Mouse (Mus musculus): ENCODE results near the gene Hoxd8. TPM values are rescaled to one million over a fixed set of nuclear protein-coding genes. Genes with fewer than 3 reads are reported as not detected.
A peak's percentile ranks its signal among the peaks of the same experiment; 100 is the strongest.

Hoxd8 gene
- polyA plus RNA-seq, 1 experiment from 2014 or later, result 0.14 TPM

DNA sequence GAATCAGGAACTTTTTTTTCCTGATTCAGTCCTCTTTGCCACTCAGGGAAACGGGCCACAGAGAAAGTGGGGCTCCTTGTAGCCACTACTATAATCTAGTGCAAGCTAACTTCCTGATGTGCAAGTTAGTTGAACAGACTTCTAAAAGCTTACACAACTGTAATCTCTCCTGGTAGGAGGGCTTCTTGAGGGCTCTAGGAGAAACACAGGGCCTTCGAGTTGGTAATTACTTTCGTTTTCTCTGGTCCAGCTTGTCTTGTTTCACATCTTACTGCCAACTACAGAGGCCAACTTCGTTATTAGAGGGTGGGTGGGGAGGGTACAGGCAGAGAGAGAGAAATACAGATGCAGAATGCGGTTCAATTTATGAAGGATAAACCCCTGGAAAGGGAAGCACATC lies 32.6 kb upstream of the Hoxd8 start:
- Histone ChIP-seq H3K9ac (no peak overlapping the region), H3K4me1 (peaks cover 15% of the 10 kb centered on the region), H3K4me3 (no peak overlapping the region), H3K9me3 (replicated peaks) (no peaks in the 10 kb centered on the region), H3K36me3 (no peaks in the 10 kb centered on the region), H3K4me2 (replicated peaks) (no peak overlapping the region), H3K27me3 (peaks cover 98% of the 10 kb centered on the region), H3K27ac (no peak overlapping the region)
- 4% methylated on average over 5 of the region's 5 CpGs for WGBS
- ATAC-seq (ENCODE audit: low FRiP score), result no peak

DNA sequence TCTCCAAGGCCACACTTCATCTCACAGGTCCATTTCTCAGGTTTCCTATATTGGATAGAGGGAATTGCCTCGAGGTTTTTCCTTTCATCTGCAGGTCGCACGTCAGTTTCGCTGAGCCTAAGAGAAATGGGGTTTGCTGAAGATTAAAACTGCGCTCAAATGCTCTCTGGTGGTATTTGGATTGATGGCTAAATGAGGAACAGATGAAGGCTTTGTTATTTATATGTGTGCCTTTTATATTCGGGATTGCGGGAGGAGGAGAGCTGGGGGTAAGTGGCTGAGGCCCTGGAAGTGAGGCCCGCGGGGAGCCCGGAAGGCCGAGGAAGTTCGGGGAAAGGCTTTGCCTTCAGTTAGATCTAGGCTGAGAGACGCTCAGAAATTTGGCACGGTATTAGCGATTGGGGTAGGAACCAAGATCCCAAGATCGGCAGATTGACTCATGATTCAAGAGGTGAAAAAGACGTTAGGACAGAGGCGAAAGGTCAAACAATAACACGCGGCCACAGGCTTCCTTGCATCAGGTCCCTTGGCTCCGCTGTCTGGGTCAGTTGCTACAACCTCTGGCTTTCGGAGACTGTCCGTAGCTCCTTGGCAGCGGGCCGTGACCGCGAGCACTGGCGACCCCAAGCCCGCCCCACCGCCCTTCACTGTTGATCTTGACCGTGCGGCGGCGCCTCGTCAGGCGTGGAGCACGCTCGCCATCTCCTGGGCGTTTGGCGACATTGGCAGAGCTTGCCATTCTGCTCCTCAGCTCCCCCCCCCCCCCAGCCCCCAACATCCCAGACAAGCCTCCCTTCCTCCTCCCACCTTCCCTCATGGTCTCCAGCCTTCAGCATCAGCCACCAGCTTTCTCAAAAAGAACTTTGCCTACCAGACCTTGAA lies 31.7 kb upstream of the Hoxd8 start:
- H3K9ac ChIP-seq, result no peak overlapping the region
- H3K27me3 ChIP-seq, result peaks cover 98% of the 10 kb centered on the region
- peak; percentile 52; the same call in 1 of the 2 replicates for ATAC-seq (ENCODE audit: low FRiP score)
- peak overlapping the region; percentile 19 for H3K4me3 ChIP-seq
- peak overlapping the region; percentile 44 for H3K4me2 ChIP-seq (replicated peaks)
- H3K36me3 ChIP-seq, result no peaks in the 10 kb centered on the region
- H3K27ac ChIP-seq, result no peak overlapping the region
- H3K9me3 ChIP-seq (replicated peaks), result no peaks in the 10 kb centered on the region
- H3K4me1 ChIP-seq, result peaks cover 13% of the 10 kb centered on the region
- WGBS, result under 1% methylated on average over 40 of the region's 40 CpGs

DNA sequence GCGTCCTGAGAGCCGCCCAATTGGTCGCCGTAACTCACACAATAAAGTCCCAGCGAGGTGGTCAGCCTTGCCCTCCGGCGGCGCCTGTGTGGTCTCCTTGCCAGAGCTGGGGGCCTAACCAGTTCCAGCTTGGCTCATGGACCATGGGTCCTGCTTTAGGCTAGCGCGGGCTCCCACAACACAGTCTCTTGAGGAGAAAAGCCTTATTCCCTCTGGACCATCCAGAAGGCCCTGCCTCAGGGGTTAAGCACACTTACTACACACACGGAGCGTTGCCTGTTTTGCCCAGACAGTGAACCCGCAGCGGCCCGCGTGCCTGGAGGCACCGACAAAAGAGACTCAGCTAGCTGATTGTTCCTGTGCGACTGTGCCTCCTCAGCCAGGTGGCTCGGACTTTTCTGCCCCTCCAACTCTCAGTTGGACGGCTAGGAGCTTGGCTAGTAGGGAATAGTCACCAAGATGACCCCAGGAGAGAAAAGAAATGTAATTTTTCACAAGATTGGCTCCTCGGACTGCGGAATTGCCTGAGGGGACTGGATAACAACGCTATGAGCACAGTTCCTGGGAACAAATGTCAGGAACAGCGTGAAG lies 30.5 kb upstream of the Hoxd8 start:
- H3K4me2 ChIP-seq (replicated peaks), result no peak overlapping the region
- no peaks in the 10 kb centered on the region for H3K36me3 ChIP-seq
- no peak overlapping the region for H3K9ac ChIP-seq
- H3K27me3 ChIP-seq, result peaks cover 98% of the 10 kb centered on the region
- no peak for ATAC-seq (ENCODE audit: low FRiP score)
- H3K9me3 ChIP-seq (replicated peaks), result no peaks in the 10 kb centered on the region
- no peak overlapping the region for H3K27ac ChIP-seq
- 1% methylated on average over 24 of the region's 24 CpGs for WGBS
- H3K4me3 ChIP-seq, result no peak overlapping the region
- peaks cover 4% of the 10 kb centered on the region; the same call in 1 of the 2 replicates for H3K4me1 ChIP-seq

DNA sequence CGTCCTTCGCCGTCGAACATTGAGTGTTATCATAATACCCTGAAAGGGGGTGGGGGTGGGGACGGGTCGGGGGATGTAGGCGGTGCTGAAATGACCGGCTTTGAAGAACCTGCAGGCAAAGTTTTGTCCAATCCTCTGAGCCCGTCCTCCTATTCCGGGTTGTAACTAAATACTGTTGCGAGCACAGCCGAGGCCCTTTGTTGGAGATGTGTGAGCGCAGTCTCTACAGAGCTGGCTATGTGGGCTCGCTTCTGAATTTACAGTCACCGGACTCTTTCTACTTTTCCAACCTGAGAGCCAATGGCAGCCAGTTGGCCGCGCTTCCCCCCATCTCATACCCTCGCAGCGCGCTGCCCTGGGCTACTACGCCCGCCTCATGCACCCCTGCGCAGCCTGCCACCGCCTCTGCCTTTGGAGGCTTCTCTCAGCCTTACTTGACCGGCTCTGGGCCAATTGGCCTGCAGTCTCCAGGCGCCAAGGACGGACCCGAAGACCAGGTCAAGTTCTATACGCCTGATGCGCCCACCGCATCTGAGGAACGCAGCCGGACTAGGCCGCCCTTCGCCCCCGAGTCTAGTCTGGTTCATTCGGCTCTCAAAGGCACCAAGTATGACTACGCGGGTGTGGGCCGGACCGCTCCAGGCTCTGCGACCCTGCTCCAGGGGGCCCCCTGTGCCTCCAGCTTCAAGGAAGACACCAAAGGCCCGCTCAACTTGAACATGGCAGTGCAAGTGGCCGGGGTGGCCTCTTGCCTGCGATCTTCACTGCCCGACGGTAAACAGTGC lies 29.3 kb upstream of the Hoxd8 start, which contains the start of gene Hoxd12:
Hoxd12 (plus strand) TSS at position 133 of the 785 bp plus-strand sequence.
- no peaks in the 10 kb centered on the region for H3K9me3 ChIP-seq (replicated peaks)
- peaks cover 98% of the 10 kb centered on the region for H3K27me3 ChIP-seq
- H3K9ac ChIP-seq, result no peak within 1 kb of the TSS
- peaks cover 4% of the 10 kb centered on the region; the same call in 1 of the 2 replicates for H3K4me1 ChIP-seq
- no peak within 1 kb of the TSS for H3K4me3 ChIP-seq
- H3K36me3 ChIP-seq, result no peaks in the 10 kb centered on the region
- ATAC-seq (ENCODE audit: low FRiP score), result no peak
- 2% methylated on average over 47 of the region's 47 CpGs for WGBS
- no peak within 1 kb of the TSS for H3K4me2 ChIP-seq (replicated peaks)
- H3K27ac ChIP-seq, result no peak within 1 kb of the TSS

DNA sequence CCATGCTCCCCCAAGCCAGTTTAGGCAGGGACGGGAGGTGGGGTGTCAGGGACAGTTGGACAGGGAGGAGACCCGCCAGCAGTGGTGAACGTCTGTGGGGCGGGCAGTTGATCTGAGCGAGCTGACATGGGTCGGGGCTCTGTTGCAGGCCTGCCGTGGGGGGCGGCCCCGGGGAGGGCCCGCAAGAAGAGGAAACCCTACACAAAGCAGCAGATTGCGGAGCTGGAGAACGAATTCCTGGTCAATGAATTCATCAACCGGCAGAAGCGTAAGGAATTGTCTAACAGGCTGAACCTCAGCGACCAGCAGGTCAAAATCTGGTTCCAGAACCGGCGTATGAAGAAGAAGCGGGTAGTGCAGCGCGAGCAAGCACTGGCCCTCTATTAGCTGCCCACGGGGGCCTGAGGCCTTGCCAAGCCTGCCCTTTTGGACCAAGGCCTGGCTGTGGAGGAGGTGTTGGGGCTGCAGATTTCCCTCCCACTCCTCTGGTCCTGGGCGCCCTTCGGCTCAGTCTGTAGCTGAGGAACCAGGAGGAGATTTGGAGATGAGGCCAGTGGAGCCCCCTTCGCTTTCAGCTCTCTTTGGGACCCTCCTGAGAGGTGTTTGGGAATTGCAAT lies 28.6 kb upstream of the Hoxd8 start:
- H3K27me3 ChIP-seq, result peaks cover 100% of the 10 kb centered on the region
- WGBS, result 5% methylated on average over 23 of the region's 24 CpGs
- H3K36me3 ChIP-seq, result no peaks in the 10 kb centered on the region
- no peak overlapping the region for H3K9ac ChIP-seq
- no peak overlapping the region for H3K4me3 ChIP-seq
- no peaks in the 10 kb centered on the region for H3K9me3 ChIP-seq (replicated peaks)
- H3K4me1 ChIP-seq, result peaks cover 4% of the 10 kb centered on the region; the same call in 1 of the 2 replicates
- no peak for ATAC-seq (ENCODE audit: low FRiP score)
- no peak overlapping the region for H3K27ac ChIP-seq
- no peak overlapping the region for H3K4me2 ChIP-seq (replicated peaks)

DNA sequence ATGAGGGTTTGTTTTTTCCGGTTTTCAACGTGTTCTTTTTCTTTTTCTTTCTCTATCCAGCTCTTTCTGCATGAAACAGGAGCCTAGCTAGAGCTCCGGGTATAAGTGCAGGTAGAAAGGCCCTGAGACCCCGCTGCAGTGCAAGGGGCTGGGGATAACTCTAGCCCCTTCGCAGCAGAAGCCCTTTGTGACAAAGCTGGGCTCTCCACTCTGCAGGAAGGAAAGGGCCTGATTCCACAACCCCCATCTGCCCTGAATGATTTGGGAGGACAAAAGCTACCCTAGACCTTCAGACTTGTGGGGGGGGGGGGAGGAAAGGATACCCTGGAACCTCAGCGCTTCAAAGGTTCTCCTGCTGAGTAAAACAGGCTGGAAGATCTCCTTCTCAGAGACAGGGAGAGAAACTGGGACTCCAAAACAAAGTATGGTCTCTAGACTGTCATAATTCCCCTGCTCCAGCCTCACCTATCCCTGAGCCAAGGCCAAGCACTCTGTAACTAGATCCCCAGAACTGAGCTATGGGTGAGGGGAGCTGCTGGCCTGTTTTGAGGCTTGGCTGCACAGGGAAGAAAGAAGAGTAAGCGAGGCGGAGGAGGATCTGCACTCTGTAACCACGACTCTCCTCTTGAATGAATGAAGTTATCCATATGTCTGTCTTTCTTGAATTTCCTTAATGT lies 27.9 kb upstream of the Hoxd8 start:
- no peak for ATAC-seq (ENCODE audit: low FRiP score)
- Histone ChIP-seq H3K36me3 (no peaks in the 10 kb centered on the region), H3K4me3 (no peak overlapping the region), H3K27ac (no peak overlapping the region), H3K9me3 (replicated peaks) (no peaks in the 10 kb centered on the region), H3K4me1 (peaks cover 5% of the 10 kb centered on the region; the same call in 1 of the 2 replicates), H3K27me3 (peaks cover 100% of the 10 kb centered on the region), H3K9ac (no peak overlapping the region), H3K4me2 (replicated peaks) (no peak overlapping the region)
- 0% methylated on average over 9 of the region's 9 CpGs for WGBS

DNA sequence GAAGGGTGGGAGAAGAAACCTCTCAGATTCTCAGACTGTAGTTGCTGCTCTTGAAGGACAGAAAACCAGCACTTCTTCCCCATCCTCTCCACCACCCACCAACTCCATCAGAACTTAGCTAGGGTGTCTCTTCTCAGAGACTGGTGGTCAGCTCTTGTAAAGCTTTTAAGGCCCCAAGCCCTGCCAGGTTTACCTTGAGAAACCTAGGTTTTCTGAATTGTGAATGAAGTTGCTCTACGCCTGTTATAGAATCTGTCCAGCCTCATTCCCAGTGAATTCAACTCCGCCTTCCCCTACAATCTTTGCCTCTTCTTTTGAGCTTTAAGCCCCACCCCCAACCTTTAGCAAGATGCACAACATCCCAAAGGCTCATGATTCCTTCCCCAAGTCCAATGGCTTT lies 27.3 kb upstream of the Hoxd8 start:
- no peaks in the 10 kb centered on the region for H3K36me3 ChIP-seq
- H3K9ac ChIP-seq, result no peak overlapping the region
- 3% methylated on average over 2 of the region's 2 CpGs for WGBS
- ATAC-seq (ENCODE audit: low FRiP score), result no peak
- H3K9me3 ChIP-seq (replicated peaks), result no peaks in the 10 kb centered on the region
- no peak overlapping the region for H3K27ac ChIP-seq
- H3K27me3 ChIP-seq, result peaks cover 100% of the 10 kb centered on the region
- H3K4me1 ChIP-seq, result peaks cover 11% of the 10 kb centered on the region; the same call in 1 of the 2 replicates
- no peak overlapping the region for H3K4me2 ChIP-seq (replicated peaks)
- no peak overlapping the region for H3K4me3 ChIP-seq

DNA sequence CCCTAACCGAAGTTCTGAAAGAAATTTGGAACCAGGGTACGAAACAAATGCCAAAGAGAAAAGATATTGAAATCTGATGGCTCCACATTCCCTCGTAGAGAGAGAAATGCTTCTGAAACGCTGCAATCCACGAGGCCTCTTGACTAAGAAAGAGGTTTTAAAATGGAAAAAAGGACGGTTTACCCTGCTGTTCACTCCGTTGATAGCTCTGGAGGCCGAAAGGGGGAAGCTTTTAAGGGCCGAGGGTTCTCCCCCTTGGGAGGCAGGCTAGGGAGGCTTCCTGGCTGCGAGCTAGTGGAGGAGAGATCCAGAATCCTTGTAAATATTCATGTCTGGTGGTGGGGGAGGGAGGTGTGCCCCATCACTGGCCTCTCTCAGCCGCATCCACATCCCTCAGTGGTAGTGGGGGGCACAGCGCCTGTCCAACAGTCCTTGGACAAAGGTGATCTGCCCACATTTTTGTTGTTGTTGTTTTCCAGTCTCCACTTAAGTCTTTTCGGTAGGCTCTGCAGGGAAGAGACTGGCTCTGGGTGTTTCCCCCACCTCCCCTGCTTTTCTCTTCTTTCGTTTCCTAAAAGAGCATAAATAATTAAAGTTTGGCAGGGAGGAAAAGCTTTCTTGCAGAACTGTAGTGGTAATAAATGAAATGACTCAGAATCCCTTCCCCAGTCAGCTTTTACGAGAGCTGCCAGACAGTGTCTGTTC lies 25.4 kb upstream of the Hoxd8 start, which contains the start of gene Hoxd11:
Hoxd11 (plus strand) TSS at position 667 of the 705 bp plus-strand sequence.
- H3K27ac ChIP-seq, result no peak within 1 kb of the TSS

DNA sequence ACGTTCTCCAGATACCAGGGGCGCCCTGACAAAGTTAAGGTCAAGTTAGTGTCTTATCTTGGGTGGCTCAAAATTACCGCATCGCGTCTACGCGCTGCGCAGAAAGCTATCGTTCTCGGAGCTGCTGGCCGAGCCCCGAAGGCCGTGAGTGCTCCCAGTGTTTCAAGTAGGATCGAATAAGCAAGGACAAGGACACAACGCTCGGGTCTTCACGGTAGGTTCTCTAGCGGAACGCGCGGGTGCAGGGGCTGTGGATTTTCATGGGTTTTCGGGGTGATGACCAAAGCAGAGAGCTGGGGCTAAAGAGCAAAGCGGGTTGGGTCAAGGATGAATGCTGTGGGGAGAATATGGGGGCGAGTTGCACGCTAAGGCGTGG lies 24.8 kb upstream of the Hoxd8 start:
- H3K27ac ChIP-seq, result no peak overlapping the region
- under 1% methylated on average over 26 of the region's 26 CpGs for WGBS

More for the DNA sequence above, 25.4 kb upstream of the Hoxd8 start, which contains the start of gene Hoxd11:
- Histone ChIP-seq H3K27me3 (peaks cover 100% of the 10 kb centered on the region), H3K9ac (no peak within 1 kb of the TSS), H3K4me1 (peaks cover 14% of the 10 kb centered on the region; the same call in 1 of the 2 replicates), H3K4me2 (replicated peaks) (no peak within 1 kb of the TSS), H3K4me3 (no peak within 1 kb of the TSS), H3K9me3 (replicated peaks) (no peaks in the 10 kb centered on the region), H3K36me3 (no peaks in the 10 kb centered on the region)
- no peak for ATAC-seq (ENCODE audit: low FRiP score)
- WGBS, result 1% methylated on average over 15 of the region's 15 CpGs

DNA sequence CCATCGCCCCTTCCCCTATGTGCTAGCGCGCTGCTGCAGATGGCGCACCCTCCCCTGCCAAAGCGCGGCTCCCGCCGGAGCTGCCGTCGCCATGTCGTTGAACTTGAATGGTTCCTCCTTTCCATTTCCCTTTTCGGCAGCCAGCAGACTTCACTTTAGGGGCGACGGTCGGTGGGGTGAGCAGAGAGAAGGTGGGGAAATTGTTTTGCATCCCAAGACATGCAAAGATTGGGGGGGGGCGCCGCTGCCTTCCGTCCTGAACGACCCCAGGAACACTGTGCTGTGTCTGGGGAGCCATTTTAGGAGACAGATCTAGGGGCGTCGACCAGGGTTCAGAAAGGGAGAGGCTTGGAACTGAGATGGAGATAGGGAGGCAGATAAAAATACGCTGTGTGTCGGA lies 24.4 kb upstream of the Hoxd8 start:
- H3K4me2 ChIP-seq (replicated peaks), result no peak overlapping the region
- ATAC-seq (ENCODE audit: low FRiP score), result no peak
- no peaks in the 10 kb centered on the region for H3K36me3 ChIP-seq
- WGBS, result under 1% methylated on average over 23 of the region's 23 CpGs
- H3K9ac ChIP-seq, result no peak overlapping the region
- H3K9me3 ChIP-seq (replicated peaks), result no peaks in the 10 kb centered on the region
- H3K4me3 ChIP-seq, result no peak overlapping the region
- H3K27me3 ChIP-seq, result peaks cover 100% of the 10 kb centered on the region
- no peak overlapping the region for H3K27ac ChIP-seq
- peaks cover 14% of the 10 kb centered on the region; the same call in 1 of the 2 replicates for H3K4me1 ChIP-seq

More for the DNA sequence above, 24.8 kb upstream of the Hoxd8 start:
- Histone ChIP-seq H3K4me1 (peaks cover 14% of the 10 kb centered on the region; the same call in 1 of the 2 replicates), H3K36me3 (no peaks in the 10 kb centered on the region), H3K9ac (no peak overlapping the region), H3K4me2 (replicated peaks) (no peak overlapping the region), H3K9me3 (replicated peaks) (no peaks in the 10 kb centered on the region), H3K27me3 (peaks cover 100% of the 10 kb centered on the region), H3K4me3 (no peak overlapping the region)
- ATAC-seq (ENCODE audit: low FRiP score), result no peak

All from hindbrain, embryonic 12.5 days (tissue).